Mouse (Mus musculus) regulatory T cell (primary cell): ENCODE results near the gene Vmn2r106.

Source experiments
- in situ Hi-C: fragments of 300-600 bp; cut with MboI, MseI; formaldehyde crosslinking; loops from one replicate; pipeline ENCODE4 v1.15.1; 2025; ENCODE audit warnings: high pct_unique_total_duplicates

Gene Vmn2r106

DNA sequence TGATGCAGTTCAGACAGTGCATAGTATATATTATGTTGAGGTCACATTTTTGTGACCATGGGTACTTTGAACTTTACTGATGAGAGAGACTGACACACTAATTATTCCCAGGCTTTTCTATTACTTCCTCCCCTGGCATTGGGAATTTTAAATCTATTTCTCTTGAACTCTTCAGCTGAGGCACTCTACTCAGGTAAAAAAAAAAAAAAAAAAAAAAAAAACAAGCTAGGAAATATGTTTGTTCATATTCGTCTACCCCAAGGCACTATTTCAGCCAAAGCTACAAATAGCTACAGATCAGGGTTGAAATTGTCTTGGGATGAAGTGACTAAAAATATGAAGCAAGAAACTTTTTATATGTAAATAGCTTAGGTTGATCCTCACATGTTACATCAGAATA lies at the start of gene Vmn2r106:
Gene Vmn2r106 (minus strand): TSS at position 101 of the 400 bp plus-strand sequence.
- in situ Hi-C loops, result no loop called here

DNA sequence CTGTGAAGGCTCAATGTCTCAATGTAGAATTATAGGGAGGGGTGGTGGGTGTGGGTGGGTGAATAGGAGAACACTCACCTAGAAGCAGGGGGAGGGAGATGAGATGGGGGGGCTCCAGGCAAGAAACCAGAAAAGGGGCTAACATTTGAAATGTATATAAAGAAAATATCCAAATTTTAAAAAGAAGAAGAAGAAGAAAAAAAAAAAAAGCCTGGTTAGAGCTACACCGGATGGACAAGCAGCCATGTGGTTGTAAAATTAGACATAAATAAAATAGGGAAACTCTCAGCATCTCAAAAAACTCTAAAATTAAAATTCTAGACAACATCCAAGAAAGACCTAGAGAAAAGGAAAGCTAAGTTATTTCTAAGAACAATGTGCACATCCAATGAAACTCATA lies 20.4 kb upstream of the Vmn2r106 start:
- in situ Hi-C loops, result no loop called here

DNA sequence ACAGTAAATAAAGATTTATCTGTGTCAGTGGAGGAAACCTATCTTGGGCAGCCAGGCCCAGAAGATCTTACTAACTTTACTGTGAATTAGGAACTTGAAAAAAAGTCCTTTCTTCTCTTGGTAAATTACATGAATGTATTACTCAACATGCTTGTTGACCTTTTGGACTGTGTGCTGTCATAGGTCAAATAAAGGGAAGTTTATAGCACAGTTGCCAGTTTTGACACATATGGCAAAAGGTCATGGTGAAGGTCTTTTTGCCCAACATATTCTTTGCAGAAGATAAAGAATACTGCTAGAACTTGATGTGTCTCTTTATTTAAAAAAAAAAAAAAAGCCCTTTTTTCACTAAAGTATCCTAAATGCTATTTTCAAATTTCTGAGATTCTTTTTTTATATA lies 1.6 kb upstream of the Vmn2r106 start:
- in situ Hi-C loops, result no loop called here

DNA sequence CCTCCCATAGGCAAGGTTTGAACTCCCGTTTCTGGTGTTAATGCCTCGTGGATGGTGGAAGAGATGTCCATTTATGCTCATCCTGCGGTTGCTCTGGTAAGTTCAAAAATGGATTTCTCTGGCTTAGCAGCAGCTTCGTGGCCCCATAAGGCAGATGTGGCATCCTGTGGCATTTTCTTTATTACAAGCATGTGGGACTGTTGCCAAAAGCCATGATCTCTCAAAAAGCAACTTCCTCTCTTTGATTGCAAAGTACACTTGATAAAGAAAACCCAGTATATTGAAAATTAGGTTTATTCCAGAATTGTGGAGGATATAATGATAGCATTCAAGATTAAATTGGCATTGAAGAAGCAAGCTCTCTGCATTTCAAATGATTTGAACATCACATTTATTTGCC lies 29.8 kb downstream of the Vmn2r106 start:
- in situ Hi-C loops, result no loop called here

GRCm38 (mm10) chr17:20234952-20235351 lies 50.4 kb downstream of the Vmn2r106 start, which contains the start of gene Vmn2r105:
Gene Vmn2r105, minus strand, starts transcription at chr17:20235052.
- in situ Hi-C loops, result no loop called here
